ENCODE assay signal across 13 mouse cellular contexts in the genomic region with DNA sequence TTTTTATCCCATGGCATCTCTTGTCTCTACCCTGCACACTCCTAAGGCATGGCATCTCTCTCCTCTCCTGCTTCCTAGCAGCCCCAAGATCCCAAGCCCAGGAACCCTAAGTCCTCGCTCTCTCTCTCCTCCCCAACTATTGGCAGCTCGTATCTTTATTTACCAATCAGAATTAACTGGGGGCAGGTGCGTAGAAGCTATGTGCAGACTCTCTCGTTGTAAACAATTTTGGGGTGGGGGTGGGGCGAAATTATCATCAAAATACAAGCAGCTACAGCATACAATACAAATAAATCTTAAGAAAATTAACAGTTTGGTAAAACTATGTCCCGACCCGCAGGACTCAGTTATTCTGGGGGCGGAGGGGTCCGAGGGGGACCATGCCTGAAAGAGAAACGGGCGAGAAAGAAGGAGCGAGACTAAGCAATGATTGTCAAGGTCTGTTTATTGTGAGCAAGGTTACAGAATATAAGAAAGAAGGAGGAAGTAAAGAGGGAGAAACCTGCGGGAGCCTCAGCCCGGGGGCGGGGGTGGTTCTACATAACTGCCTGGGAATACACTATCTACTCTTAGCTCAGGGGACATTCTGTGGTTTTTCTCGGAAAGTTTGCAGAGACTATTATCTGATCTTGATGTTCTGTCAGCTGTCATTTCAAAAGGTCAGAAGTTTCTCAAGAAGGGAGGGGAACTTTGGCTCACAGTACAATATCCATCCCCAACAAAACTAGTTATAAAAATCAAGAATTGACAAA. TPM values are rescaled to one million over a fixed set of nuclear protein-coding genes. Genes with fewer than 3 reads are reported as not detected.
DNase-seq lines count a peak whose midpoint lies in the region; ATAC-seq lines count a peak whose summit lies in the region.
"Had no signal": no experiment of that assay in that cellular context is flagged by ENCODE, and none has a peak within 500 bp of the region (broad histone marks: within the 10 kb centered on the region; RNA-seq: fewer than 3 reads in every experiment).

No protein-coding gene starts in this region.

- peak; percentile 88 for ATAC-seq in liver, embryonic 13.5 days (ENCODE audit: low read depth)
- ATAC-seq in midbrain, embryonic 14.5 days (ENCODE audit: low FRiP score, low TSS enrichment): no peak
- ATAC-seq: forebrain, embryonic 16.5 days had no signal

- WGBS in liver, embryonic 13.5 days (ENCODE audit: insufficient replicate concordance): 27% methylated on average over 16 of the region's 16 CpGs
- 89% methylated on average over 16 of the region's 16 CpGs for WGBS in midbrain, embryonic 14.5 days

- peak overlapping the region; percentile 75 for H3K27ac ChIP-seq in liver, embryonic 13.5 days
- H3K27ac ChIP-seq in midbrain, embryonic 14.5 days (replicated peaks; ENCODE audit: low read depth, low read length): no peak overlapping the region
- H3K27ac ChIP-seq: kidney, postnatal 0 days; limb, embryonic 13.5 days had no signal

- no peaks in the 10 kb centered on the region for H3K27me3 ChIP-seq in liver, embryonic 13.5 days
- no peaks in the 10 kb centered on the region for H3K27me3 ChIP-seq in midbrain, embryonic 14.5 days (ENCODE audit: control insufficient read depth, insufficient read depth, low read length)
- H3K27me3 ChIP-seq: limb, embryonic 13.5 days had no signal

- peaks cover 41% of the 10 kb centered on the region for H3K4me1 ChIP-seq in liver, embryonic 13.5 days (replicated peaks)
- H3K4me1 ChIP-seq in midbrain, embryonic 14.5 days (ENCODE audit: control insufficient read depth, insufficient read depth, low read length): no peaks in the 10 kb centered on the region
- H3K4me1 ChIP-seq: limb, embryonic 13.5 days had no signal

- no peaks in the 10 kb centered on the region for H3K36me3 ChIP-seq in liver, embryonic 13.5 days
- H3K36me3 ChIP-seq in midbrain, embryonic 14.5 days (ENCODE audit: control insufficient read depth, insufficient read depth, low read length): no peaks in the 10 kb centered on the region
- H3K36me3 ChIP-seq: limb, embryonic 13.5 days had no signal

- no peaks in the 10 kb centered on the region for H3K9me3 ChIP-seq in liver, embryonic 13.5 days (replicated peaks)
- H3K9me3 ChIP-seq in midbrain, embryonic 14.5 days (ENCODE audit: control insufficient read depth, low read length): no peaks in the 10 kb centered on the region
- H3K9me3 ChIP-seq: limb, embryonic 13.5 days had no signal

- peak overlapping the region; percentile 61 for H3K4me2 ChIP-seq in liver, embryonic 13.5 days
- no peak overlapping the region for H3K4me2 ChIP-seq in midbrain, embryonic 14.5 days (ENCODE audit: low read length)
- H3K4me2 ChIP-seq: limb, embryonic 13.5 days had no signal

- peak overlapping the region; percentile 51; the same call in 1 of the 2 replicates for H3K9ac ChIP-seq in liver, embryonic 13.5 days
- no peak overlapping the region for H3K9ac ChIP-seq in midbrain, embryonic 14.5 days (replicated peaks; ENCODE audit: low read length)
- H3K9ac ChIP-seq: limb, embryonic 13.5 days had no signal

- DNase-seq in urinary bladder, postnatal 14 days (ENCODE audit: low spot score): peak; percentile 13
- DNase-seq in urinary bladder, adult 2 months (ENCODE audit: low spot score): no peak
- peak; percentile 9 for DNase-seq in liver, embryonic 13.5 days
- peak; percentile 20 to 37 for DNase-seq in spleen, adult 18-20 months
- no peak for DNase-seq in frontal cortex, postnatal 36 days (ENCODE audit: low spot score in 2 of 2)
- DNase-seq in urinary bladder, postnatal 4 days (ENCODE audit: low spot score in 2 of 2): no peak
- no peak for DNase-seq in midbrain, embryonic 14.5 days
- DNase-seq in urinary bladder, postnatal 10 days (ENCODE audit: low spot score): no peak
- DNase-seq: right cerebral cortex, postnatal 4 days had no signal

- peak overlapping the region; percentile 39 for H3K4me3 ChIP-seq in liver, embryonic 13.5 days (replicated peaks)
- H3K4me3 ChIP-seq in midbrain, embryonic 14.5 days (replicated peaks; ENCODE audit: low read depth, low read length): no peak overlapping the region
- H3K4me3 ChIP-seq: limb, embryonic 13.5 days had no signal

RNA-seq across cellular contexts. Expression of a gene that starts 16.0 kb away (rescaled TPM):
- polyA plus RNA-seq in urinary bladder, adult 2 months (2012; rRNA removed): 0.15 TPM in 2 replicates
- polyA plus RNA-seq in liver, embryonic 13.5 days (2015; fragmentation: Nextera tagmentation; extraction: Ambion mirVana): not detected in 2 replicates
- not detected in 2 replicates for polyA plus RNA-seq in midbrain, embryonic 14.5 days (2014; fragmentation: Nextera tagmentation; extraction: Ambion mirVana)
- polyA plus RNA-seq: forebrain, embryonic 16.5 days; heart, postnatal 0 days; kidney, postnatal 0 days; limb, embryonic 13.5 days had no signal

RNA-seq across cellular contexts. Expression of a gene that starts 34.7 kb away (rescaled TPM):
- 0.03 and 0.04 TPM in 2 replicates for polyA plus RNA-seq in urinary bladder, adult 2 months (2012; rRNA removed)
- not detected in 2 replicates for polyA plus RNA-seq in liver, embryonic 13.5 days (2015; fragmentation: Nextera tagmentation; extraction: Ambion mirVana)
- not detected in 2 replicates for polyA plus RNA-seq in midbrain, embryonic 14.5 days (2014; fragmentation: Nextera tagmentation; extraction: Ambion mirVana)
- polyA plus RNA-seq: forebrain, embryonic 16.5 days; heart, postnatal 0 days; kidney, postnatal 0 days; limb, embryonic 13.5 days had no signal

RNA-seq across cellular contexts. Expression of a gene that starts 50.0 kb away (rescaled TPM):
- polyA plus RNA-seq in urinary bladder, adult 2 months (2012; rRNA removed): not detected in 2 replicates
- polyA plus RNA-seq in liver, embryonic 13.5 days (2015; fragmentation: Nextera tagmentation; extraction: Ambion mirVana): not detected in 2 replicates
- polyA plus RNA-seq in midbrain, embryonic 14.5 days (2014; fragmentation: Nextera tagmentation; extraction: Ambion mirVana): 0.12 TPM in 2 replicates
- polyA plus RNA-seq: forebrain, embryonic 16.5 days; heart, postnatal 0 days had no signal

Comparison
In these comparisons a context has a peak if more than half of its experiments do, and no peak if none do; other contexts are left out.
1. DNase-seq: peak in urinary bladder, postnatal 14 days (single experiment), liver, embryonic 13.5 days (single experiment) and spleen, adult 18-20 months (2 of 2); none in urinary bladder, adult 2 months (single experiment), frontal cortex, postnatal 36 days (0 of 2), urinary bladder, postnatal 4 days (0 of 2), midbrain, embryonic 14.5 days (single experiment) and urinary bladder, postnatal 10 days (single experiment).